Mouse (Mus musculus): ENCODE results near the gene Mgat4e.

The Mgat4e gene

GRCm38 (mm10) chr1:134560801-134561769 lies 11.6 kb upstream of the Mgat4e start:
- no peaks in the 10 kb centered on the region for H3K27me3 ChIP-seq (ENCODE audit: control insufficient read depth, insufficient read depth, low read length, poor library complexity, severe bottlenecking)
- H3K36me3 ChIP-seq (ENCODE audit: control insufficient read depth, insufficient read depth, low read length, poor library complexity, severe bottlenecking), result no peaks in the 10 kb centered on the region
- peak; percentile 34 for DNase-seq (ENCODE audit: low read depth, low spot score)

GRCm38 (mm10) chr1:134560396-134560795 lies 10.9 kb upstream of the Mgat4e start:
- no peaks in the 10 kb centered on the region for H3K36me3 ChIP-seq (ENCODE audit: control insufficient read depth, insufficient read depth, low read length, poor library complexity, severe bottlenecking)
- H3K27me3 ChIP-seq (ENCODE audit: control insufficient read depth, insufficient read depth, low read length, poor library complexity, severe bottlenecking), result no peaks in the 10 kb centered on the region
- peak; percentile 37 for DNase-seq (ENCODE audit: low read depth, low spot score)

- DNase-seq (ENCODE audit: low read depth, low spot score), result peak; percentile 86
- Histone ChIP-seq H3K27me3 (ENCODE audit: control insufficient read depth, insufficient read depth, low read length, poor library complexity, severe bottlenecking) (no peaks in the 10 kb centered on the region), H3K36me3 (ENCODE audit: control insufficient read depth, insufficient read depth, low read length, poor library complexity, severe bottlenecking) (no peaks in the 10 kb centered on the region)
Observed at GRCm38 (mm10) chr1:134559976-134560375, 10.5 kb upstream of the Mgat4e start, which contains the start of gene Kdm5b. TSS of gene Kdm5b (plus strand) at chr1:134560171.

GRCm38 (mm10) chr1:134559226-134559625 lies 9.7 kb upstream of the Mgat4e start:
- Histone ChIP-seq H3K27me3 (ENCODE audit: control insufficient read depth, insufficient read depth, low read length, poor library complexity, severe bottlenecking) (no peaks in the 10 kb centered on the region), H3K36me3 (ENCODE audit: control insufficient read depth, insufficient read depth, low read length, poor library complexity, severe bottlenecking) (no peaks in the 10 kb centered on the region)
- no peak for DNase-seq (ENCODE audit: low read depth, low spot score)

GRCm38 (mm10) chr1:134558511-134558910 lies 9.0 kb upstream of the Mgat4e start:
- Histone ChIP-seq H3K36me3 (ENCODE audit: control insufficient read depth, insufficient read depth, low read length, poor library complexity, severe bottlenecking) (no peaks in the 10 kb centered on the region), H3K27me3 (ENCODE audit: control insufficient read depth, insufficient read depth, low read length, poor library complexity, severe bottlenecking) (no peaks in the 10 kb centered on the region)
- no peak for DNase-seq (ENCODE audit: low read depth, low spot score)

GRCm38 (mm10) chr1:134556671-134557218 lies 7.3 kb upstream of the Mgat4e start:
- Histone ChIP-seq H3K36me3 (ENCODE audit: control insufficient read depth, insufficient read depth, low read length, poor library complexity, severe bottlenecking) (no peaks in the 10 kb centered on the region), H3K27me3 (ENCODE audit: control insufficient read depth, insufficient read depth, low read length, poor library complexity, severe bottlenecking) (no peaks in the 10 kb centered on the region)
- DNase-seq (ENCODE audit: low read depth, low spot score), result peak; percentile 92

GRCm38 (mm10) chr1:134555871-134556670 lies 6.6 kb upstream of the Mgat4e start:
- H3K36me3 ChIP-seq (ENCODE audit: control insufficient read depth, insufficient read depth, low read length, poor library complexity, severe bottlenecking), result no peaks in the 10 kb centered on the region
- no peaks in the 10 kb centered on the region for H3K27me3 ChIP-seq (ENCODE audit: control insufficient read depth, insufficient read depth, low read length, poor library complexity, severe bottlenecking)
- peak; percentile 49 for DNase-seq (ENCODE audit: low read depth, low spot score)

GRCm38 (mm10) chr1:134555240-134555870 lies 5.9 kb upstream of the Mgat4e start:
- DNase-seq (ENCODE audit: low read depth, low spot score), result no peak
- Histone ChIP-seq H3K36me3 (ENCODE audit: control insufficient read depth, insufficient read depth, low read length, poor library complexity, severe bottlenecking) (no peaks in the 10 kb centered on the region), H3K27me3 (ENCODE audit: control insufficient read depth, insufficient read depth, low read length, poor library complexity, severe bottlenecking) (no peaks in the 10 kb centered on the region)

GRCm38 (mm10) chr1:134552396-134552795 lies 2.9 kb upstream of the Mgat4e start:
- Histone ChIP-seq H3K27me3 (ENCODE audit: control insufficient read depth, insufficient read depth, low read length, poor library complexity, severe bottlenecking) (no peaks in the 10 kb centered on the region; the same call in 1 of the 2 replicates), H3K36me3 (ENCODE audit: control insufficient read depth, insufficient read depth, low read length, poor library complexity, severe bottlenecking) (no peaks in the 10 kb centered on the region)
- DNase-seq (ENCODE audit: low read depth, low spot score), result no peak

GRCm38 (mm10) chr1:134551869-134552268 lies 2.4 kb upstream of the Mgat4e start:
- no peaks in the 10 kb centered on the region; the same call in 1 of the 2 replicates for H3K27me3 ChIP-seq (ENCODE audit: control insufficient read depth, insufficient read depth, low read length, poor library complexity, severe bottlenecking)

GRCm38 (mm10) chr1:134548231-134548630 lies 1.3 kb downstream of the Mgat4e start:
- Histone ChIP-seq H3K27me3 (ENCODE audit: control insufficient read depth, insufficient read depth, low read length, poor library complexity, severe bottlenecking) (no peaks in the 10 kb centered on the region; the same call in 1 of the 2 replicates), H3K36me3 (ENCODE audit: control insufficient read depth, insufficient read depth, low read length, poor library complexity, severe bottlenecking) (no peaks in the 10 kb centered on the region)
- DNase-seq (ENCODE audit: low read depth, low spot score), result no peak

More at GRCm38 (mm10) chr1:134551869-134552268, 2.4 kb upstream of the Mgat4e start:
- H3K36me3 ChIP-seq (ENCODE audit: control insufficient read depth, insufficient read depth, low read length, poor library complexity, severe bottlenecking), result no peaks in the 10 kb centered on the region
- DNase-seq (ENCODE audit: low read depth, low spot score), result no peak

GRCm38 (mm10) chr1:134540610-134541009 lies 8.9 kb downstream of the Mgat4e start:
- no peak for DNase-seq (ENCODE audit: low read depth, low spot score)
- H3K36me3 ChIP-seq (ENCODE audit: control insufficient read depth, insufficient read depth, low read length, poor library complexity, severe bottlenecking), result no peaks in the 10 kb centered on the region
- H3K27me3 ChIP-seq (ENCODE audit: control insufficient read depth, insufficient read depth, low read length, poor library complexity, severe bottlenecking), result no peaks in the 10 kb centered on the region

- DNase-seq (ENCODE audit: low read depth, low spot score), result no peak
- H3K36me3 ChIP-seq (ENCODE audit: control insufficient read depth, insufficient read depth, low read length, poor library complexity, severe bottlenecking), result no peaks in the 10 kb centered on the region
- H3K27me3 ChIP-seq (ENCODE audit: control insufficient read depth, insufficient read depth, low read length, poor library complexity, severe bottlenecking), result no peaks in the 10 kb centered on the region
Observed at GRCm38 (mm10) chr1:134535513-134535912, 14.0 kb downstream of the Mgat4e start.

- DNase-seq (ENCODE audit: low read depth, low spot score), result no peak
- Histone ChIP-seq H3K27me3 (ENCODE audit: control insufficient read depth, insufficient read depth, low read length, poor library complexity, severe bottlenecking) (no peaks in the 10 kb centered on the region), H3K36me3 (ENCODE audit: control insufficient read depth, insufficient read depth, low read length, poor library complexity, severe bottlenecking) (no peaks in the 10 kb centered on the region)
Observed at GRCm38 (mm10) chr1:134535054-134535453, 14.4 kb downstream of the Mgat4e start.
